In the genomic region with DNA sequence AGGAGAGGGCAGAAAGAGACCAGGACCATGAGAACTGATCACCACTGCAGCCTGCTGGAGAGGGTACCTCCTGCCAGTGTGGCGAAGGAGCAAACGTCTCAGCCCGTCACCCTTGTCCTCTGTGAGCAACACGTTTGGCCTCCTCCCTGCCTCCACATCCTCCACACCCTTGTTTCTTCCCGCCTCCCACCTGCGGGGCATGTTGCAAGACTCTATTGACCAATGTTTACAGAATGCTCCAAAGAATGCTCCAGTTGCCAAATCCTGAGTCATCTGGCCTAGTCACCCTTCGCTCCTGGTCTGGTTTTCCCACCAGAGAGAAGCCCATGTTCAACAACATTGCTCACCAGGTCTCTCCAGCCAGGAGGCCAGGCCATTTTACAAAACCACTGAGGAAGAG, we compare ENCODE assay signal across 11 mouse cellular contexts. TPM values are rescaled to one million over a fixed set of nuclear protein-coding genes. Genes with fewer than 3 reads are reported as not detected.
A peak's percentile ranks its signal among the peaks of the same experiment; 100 is the strongest.
DNase-seq lines count a peak whose midpoint lies in the region; ATAC-seq and TF ChIP-seq lines count a peak whose summit lies in the region.
"Had no signal": no experiment of that assay in that cellular context is flagged by ENCODE, and none has a peak within 500 bp of the region (broad histone marks: within the 10 kb centered on the region; RNA-seq: fewer than 3 reads in every experiment).

No protein-coding gene starts in this region.

- no peaks in the 10 kb centered on the region for H3K36me3 ChIP-seq in liver, embryonic 15.5 days (replicated peaks)
- H3K36me3 ChIP-seq in stomach, embryonic 16.5 days (ENCODE audit: control insufficient read depth, insufficient read depth, low read length) = no peaks in the 10 kb centered on the region
- H3K36me3 ChIP-seq in midbrain, embryonic 16.5 days (ENCODE audit: control insufficient read depth, insufficient read depth, low read length) = no peaks in the 10 kb centered on the region
- H3K36me3 ChIP-seq: heart, embryonic 13.5 days; midbrain, embryonic 13.5 days had no signal

- intact Hi-C loops in left cerebral cortex, adult 2 months (cut with DNase I) = no loop called here
- intact Hi-C loops in left cerebral cortex, postnatal 4 days (cut with DNase I) = no loop called here

- TF ChIP-seq CTCF in left cerebral cortex, adult 2 months (IDR thresholded peaks at IDR 0.05) = no peak
- TF ChIP-seq CTCF in bone marrow macrophage, adult 2 months (IDR thresholded peaks at IDR 0.05; ENCODE audit: low read depth, low read length) = no peak

- peaks cover 61% of the 10 kb centered on the region for H3K4me1 ChIP-seq in bone marrow macrophage, adult 2 months (ENCODE audit: control insufficient read depth, insufficient read depth, low read length)
- peaks cover 26% of the 10 kb centered on the region for H3K4me1 ChIP-seq in liver, embryonic 15.5 days (replicated peaks)
- H3K4me1 ChIP-seq in stomach, embryonic 16.5 days (ENCODE audit: control insufficient read depth, insufficient read depth, low read length) = peaks cover 28% of the 10 kb centered on the region
- peaks cover 29% of the 10 kb centered on the region for H3K4me1 ChIP-seq in midbrain, embryonic 16.5 days (ENCODE audit: control insufficient read depth, insufficient read depth, low read length)

- H3K27me3 ChIP-seq in liver, embryonic 15.5 days = peaks cover 3% of the 10 kb centered on the region
- H3K27me3 ChIP-seq in stomach, embryonic 16.5 days (ENCODE audit: control insufficient read depth, insufficient read depth, low read length) = no peaks in the 10 kb centered on the region
- H3K27me3 ChIP-seq in midbrain, embryonic 16.5 days (ENCODE audit: control insufficient read depth, insufficient read depth, low read depth, low read length) = no peaks in the 10 kb centered on the region

- TF ChIP-seq POLR2A in bone marrow macrophage, adult 2 months (IDR thresholded peaks at IDR 0.05; ENCODE audit: borderline replicate concordance, low read depth, low read length) = no peak

- H3K9me3 ChIP-seq in liver, embryonic 15.5 days (replicated peaks) = no peaks in the 10 kb centered on the region
- H3K9me3 ChIP-seq in stomach, embryonic 16.5 days (replicated peaks; ENCODE audit: control insufficient read depth, low read length) = no peaks in the 10 kb centered on the region
- H3K9me3 ChIP-seq in midbrain, embryonic 16.5 days (replicated peaks; ENCODE audit: control insufficient read depth, low read length, poor library complexity, severe bottlenecking) = no peaks in the 10 kb centered on the region
- H3K9me3 ChIP-seq: heart, embryonic 13.5 days had no signal

- WGBS in liver, embryonic 15.5 days (ENCODE audit: insufficient replicate concordance) = 34% methylated on average over 7 of the region's 7 CpGs
- WGBS in stomach, embryonic 16.5 days = 47% methylated on average over 7 of the region's 7 CpGs
- 77% methylated on average over 7 of the region's 7 CpGs for WGBS in midbrain, embryonic 16.5 days

- peak; percentile 37; the same call in 1 of the 2 replicates for ATAC-seq in liver, embryonic 15.5 days (ENCODE audit: insufficient read depth)
- peak; percentile 33; the same call in 1 of the 2 replicates for ATAC-seq in stomach, embryonic 16.5 days (ENCODE audit: insufficient read depth, low FRiP score)
- ATAC-seq in midbrain, embryonic 16.5 days = no peak
- ATAC-seq: midbrain, embryonic 13.5 days had no signal

- H3K9ac ChIP-seq in liver, embryonic 15.5 days = no peak overlapping the region
- H3K9ac ChIP-seq in stomach, embryonic 16.5 days (ENCODE audit: low read length) = no peak overlapping the region
- H3K9ac ChIP-seq in midbrain, embryonic 16.5 days (ENCODE audit: low read depth, low read length) = no peak overlapping the region
- H3K9ac ChIP-seq: heart, embryonic 13.5 days; midbrain, embryonic 13.5 days had no signal

- H3K4me3 ChIP-seq in left cerebral cortex, adult 2 months = no peak overlapping the region
- no peak overlapping the region for H3K4me3 ChIP-seq in bone marrow macrophage, adult 2 months (ENCODE audit: insufficient read depth, low read length)
- no peak overlapping the region for H3K4me3 ChIP-seq in liver, embryonic 15.5 days (replicated peaks)
- no peak overlapping the region for H3K4me3 ChIP-seq in stomach, embryonic 16.5 days (replicated peaks; ENCODE audit: low read length)
- no peak overlapping the region for H3K4me3 ChIP-seq in midbrain, embryonic 16.5 days (ENCODE audit: low read depth, low read length)
- H3K4me3 ChIP-seq: heart, embryonic 13.5 days; midbrain, embryonic 13.5 days had no signal

- no peak for DNase-seq in left cerebral cortex, adult 2 months (ENCODE audit: extremely low spot score in 1 of 2, low spot score in 2 of 2)
- no peak for DNase-seq in left cerebral cortex, postnatal 4 days
- DNase-seq in left cerebral cortex, adult 9 months (ENCODE audit: low spot score in 2 of 2) = no peak
- no peak for DNase-seq in layer of hippocampus, postnatal 36 days

- H3K27ac ChIP-seq in left cerebral cortex, adult 2 months = peak overlapping the region; percentile 36; the same call in 1 of the 2 replicates
- H3K27ac ChIP-seq in bone marrow macrophage, adult 2 months (ENCODE audit: insufficient read depth, low read depth, low read length) = peak overlapping the region; percentile 71
- H3K27ac ChIP-seq in liver, embryonic 15.5 days (replicated peaks) = peak overlapping the region; percentile 61; the same call in 1 of the 2 replicates
- H3K27ac ChIP-seq in stomach, embryonic 16.5 days (ENCODE audit: low read length) = peak overlapping the region; percentile 68
- no peak overlapping the region for H3K27ac ChIP-seq in midbrain, embryonic 16.5 days (ENCODE audit: low read length)
- H3K27ac ChIP-seq: heart, embryonic 13.5 days; kidney, postnatal 0 days; midbrain, embryonic 13.5 days had no signal

- no peak overlapping the region for H3K4me2 ChIP-seq in liver, embryonic 15.5 days
- H3K4me2 ChIP-seq in stomach, embryonic 16.5 days (ENCODE audit: low read depth, low read length) = no peak overlapping the region
- H3K4me2 ChIP-seq in midbrain, embryonic 16.5 days (ENCODE audit: low read length) = no peak overlapping the region
- H3K4me2 ChIP-seq: heart, embryonic 13.5 days; midbrain, embryonic 13.5 days had no signal

RNA-seq across cellular contexts. Expression of a gene that starts 24.6 kb away (rescaled TPM):
- total RNA-seq in left cerebral cortex, adult 2 months (2021) = 10 to 100 TPM; 60.4 to 75.1 TPM
- total RNA-seq in left cerebral cortex, postnatal 4 days (2021) = 10 to 100 TPM; 12.0 TPM
- polyA plus RNA-seq in bone marrow macrophage, adult 2 months (2012; ENCODE audit: insufficient read depth, insufficient read length, missing spikeins) = 58.7 and 62.5 TPM in 2 replicates
- 2.5 and 2.7 TPM in 2 replicates for polyA plus RNA-seq in liver, embryonic 15.5 days (2015; fragmentation: Nextera tagmentation; extraction: Ambion mirVana)
- polyA plus RNA-seq in stomach, embryonic 16.5 days (2015; fragmentation: Nextera tagmentation; extraction: Ambion mirVana) = 2.0 and 2.5 TPM in 2 replicates
- polyA plus RNA-seq in midbrain, embryonic 16.5 days (2015; fragmentation: Nextera tagmentation; extraction: Ambion mirVana) = 4.8 and 4.9 TPM in 2 replicates
- total RNA-seq in layer of hippocampus, postnatal 36 days (2021) = 10 to 100 TPM; 26.5 to 30.6 TPM

Comparison
In these comparisons a context has a peak if more than half of its experiments do, and no peak if none do; other contexts are left out.
1. RNA of a gene that starts 24.6 kb away (polyA plus RNA-seq): 58.7 to 62.5 TPM in bone marrow macrophage, adult 2 months; 4.8 to 4.9 TPM in midbrain, embryonic 16.5 days, 2.0 to 2.5 TPM in stomach, embryonic 16.5 days and 2.5 to 2.7 TPM in liver, embryonic 15.5 days; every median in the first group is over 10 times any median in the second.